25 mouse cellular contexts compared by ENCODE assay signal in genomic region chr1:134230638-134231228, GRCm38 (mm10). TPM values are rescaled to one million over a fixed set of nuclear protein-coding genes. Genes with fewer than 3 reads are reported as not detected.
DNase-seq lines count a peak whose midpoint lies in the region; ATAC-seq and TF ChIP-seq lines count a peak whose summit lies in the region.
"Had no signal": no experiment of that assay in that cellular context is flagged by ENCODE, and none has a peak within 500 bp of the region (broad histone marks: within the 10 kb centered on the region; RNA-seq: fewer than 3 reads in every experiment).

No protein-coding gene starts in this region.

- dilution Hi-C loops in CH12.LX (cut with MboI; ENCODE audit: extremely low pct_ligation_motif_present, extremely low pct_unique_long_range_greater_than_20kb, low sequenced_read_pairs): no loop called here

- H3K27ac ChIP-seq in hindbrain, postnatal 0 days: peak overlapping the region; percentile 4
- H3K27ac ChIP-seq in hindbrain, embryonic 16.5 days (ENCODE audit: low read depth, low read length): no peak overlapping the region
- no peak overlapping the region for H3K27ac ChIP-seq in CH12.LX (ENCODE audit: insufficient read depth, low read depth)
- H3K27ac ChIP-seq: forebrain, embryonic 12.5 days; hindbrain, embryonic 13.5 days; intestine, embryonic 15.5 days; limb, embryonic 13.5 days; liver, embryonic 13.5 days; lung, embryonic 15.5 days had no signal

- in situ Hi-C loops in CH12.LX (cut with MboI; ENCODE audit: low pct_ligation_motif_present, low pct_unique_long_range_greater_than_20kb, low sequenced_read_pairs): loop anchor here (5.0 kb wide), 1 partner anchor 33 kb away; no protein-coding TSS in a partner anchor

- TF ChIP-seq CTCF in hindbrain, postnatal 0 days (IDR thresholded peaks at IDR 0.05; ENCODE audit: low read depth): no peak
- no peak for TF ChIP-seq CTCF in CH12.LX (conservative IDR thresholded peaks at IDR 0.05 in 1 of 2, IDR thresholded peaks at IDR 0.05 in 1 of 2; ENCODE audit: low read depth in 2 of 2, low read length in 2 of 2)

- H3K79me2 ChIP-seq in CH12.LX (replicated peaks; ENCODE audit: control insufficient read depth, extremely low read depth, insufficient read depth, poor library complexity, severe bottlenecking): no peaks in the 10 kb centered on the region

- no peak overlapping the region for H3K4me3 ChIP-seq in hindbrain, postnatal 0 days (ENCODE audit: low read length)
- no peak overlapping the region for H3K4me3 ChIP-seq in hindbrain, embryonic 16.5 days (ENCODE audit: low read length)
- no peak overlapping the region for H3K4me3 ChIP-seq in CH12.LX (replicated peaks in 1 of 3; ENCODE audit: low read depth in 2 of 3, low read length in 2 of 3, poor library complexity in 1 of 3)
- H3K4me3 ChIP-seq: forebrain, embryonic 12.5 days; hindbrain, embryonic 13.5 days; intestine, embryonic 15.5 days; limb, embryonic 13.5 days; liver, embryonic 13.5 days; lung, embryonic 15.5 days had no signal

- H3K4me2 ChIP-seq in hindbrain, postnatal 0 days (ENCODE audit: low read depth, low read length): no peak overlapping the region
- H3K4me2 ChIP-seq in hindbrain, embryonic 16.5 days (ENCODE audit: low read length): no peak overlapping the region
- H3K4me2 ChIP-seq in CH12.LX (ENCODE audit: insufficient read depth, low read depth, poor library complexity, severe bottlenecking): no peak overlapping the region
- H3K4me2 ChIP-seq: forebrain, embryonic 12.5 days; hindbrain, embryonic 13.5 days; intestine, embryonic 15.5 days; limb, embryonic 13.5 days; liver, embryonic 13.5 days; lung, embryonic 15.5 days had no signal

- no peaks in the 10 kb centered on the region for H3K36me3 ChIP-seq in hindbrain, postnatal 0 days (ENCODE audit: insufficient read depth, low read length)
- no peaks in the 10 kb centered on the region for H3K36me3 ChIP-seq in hindbrain, embryonic 16.5 days (ENCODE audit: control insufficient read depth, insufficient read depth, low read length)
- H3K36me3 ChIP-seq in CH12.LX (replicated peaks in 1 of 2; ENCODE audit: control insufficient read depth in 1 of 2, insufficient read depth in 1 of 2, low read length in 1 of 2): no peaks in the 10 kb centered on the region
- H3K36me3 ChIP-seq: forebrain, embryonic 12.5 days; hindbrain, embryonic 13.5 days; intestine, embryonic 15.5 days; limb, embryonic 13.5 days; liver, embryonic 13.5 days; lung, embryonic 15.5 days had no signal

- H3K27me3 ChIP-seq in hindbrain, postnatal 0 days (ENCODE audit: insufficient read depth, low read length): no peaks in the 10 kb centered on the region
- H3K27me3 ChIP-seq in hindbrain, embryonic 16.5 days (replicated peaks; ENCODE audit: control insufficient read depth, insufficient read depth, low read length): no peaks in the 10 kb centered on the region
- peaks cover 3% of the 10 kb centered on the region for H3K27me3 ChIP-seq in CH12.LX (replicated peaks)

- 83% methylated on average over 10 of the region's 10 CpGs for WGBS in hindbrain, postnatal 0 days
- 87% methylated on average over 10 of the region's 10 CpGs for WGBS in hindbrain, embryonic 16.5 days

- no peak for TF ChIP-seq EP300 in CH12.LX (IDR thresholded peaks at IDR 0.05; ENCODE audit: low read length)

- H3K9ac ChIP-seq in hindbrain, postnatal 0 days (replicated peaks; ENCODE audit: low read length): no peak overlapping the region
- H3K9ac ChIP-seq in hindbrain, embryonic 16.5 days (ENCODE audit: low read depth, low read length): no peak overlapping the region
- H3K9ac ChIP-seq in CH12.LX (ENCODE audit: insufficient read depth, low read depth): no peak overlapping the region
- H3K9ac ChIP-seq: forebrain, embryonic 12.5 days; hindbrain, embryonic 13.5 days; intestine, embryonic 15.5 days; limb, embryonic 13.5 days; liver, embryonic 13.5 days; lung, embryonic 15.5 days had no signal

- DNase-seq in adrenal gland, postnatal 10 days: peak; percentile 56
- DNase-seq in adrenal gland, postnatal 4 days (ENCODE audit: low spot score in 2 of 2): no peak
- DNase-seq in heart, adult 11 months: peak; percentile 80
- no peak for DNase-seq in heart, postnatal 4 days
- no peak for DNase-seq in hindbrain, postnatal 0 days (ENCODE audit: low spot score)
- no peak for DNase-seq in CH12.LX (ENCODE audit: extremely low read depth)
- no peak for DNase-seq in right cerebral cortex, postnatal 4 days
- DNase-seq: kidney, adult 9 months; kidney, postnatal 4 days; liver, embryonic 13.5 days; lung, postnatal 4 days; thymus, postnatal 25 days had no signal

- ATAC-seq in hindbrain, postnatal 0 days: no peak
- no peak for ATAC-seq in hindbrain, embryonic 16.5 days
- ATAC-seq: intestine, embryonic 15.5 days; midbrain, embryonic 16.5 days had no signal

- no peak for TF ChIP-seq RAD21 in CH12.LX (IDR thresholded peaks at IDR 0.05; ENCODE audit: low read depth, low read length)

- TF ChIP-seq POLR2A in CH12.LX (IDR thresholded peaks at IDR 0.05; ENCODE audit: low read depth, low read length): no peak

- peaks cover 36% of the 10 kb centered on the region for H3K4me1 ChIP-seq in hindbrain, postnatal 0 days (ENCODE audit: insufficient read depth, low read length)
- H3K4me1 ChIP-seq in hindbrain, embryonic 16.5 days (ENCODE audit: control insufficient read depth, insufficient read depth, low read depth, low read length): peaks cover 32% of the 10 kb centered on the region
- peaks cover 12 to 37% of the 10 kb centered on the region in 2 experiments for H3K4me1 ChIP-seq in CH12.LX (ENCODE audit: control insufficient read depth in 1 of 2, insufficient read depth in 2 of 2)

- H3K9me3 ChIP-seq in hindbrain, postnatal 0 days (ENCODE audit: low read length): no peaks in the 10 kb centered on the region
- no peaks in the 10 kb centered on the region for H3K9me3 ChIP-seq in hindbrain, embryonic 16.5 days (ENCODE audit: control insufficient read depth, low read length)
- no peaks in the 10 kb centered on the region for H3K9me3 ChIP-seq in CH12.LX (replicated peaks; ENCODE audit: low read length)
- H3K9me3 ChIP-seq: forebrain, embryonic 12.5 days; hindbrain, embryonic 13.5 days; intestine, embryonic 15.5 days; limb, embryonic 13.5 days; liver, embryonic 13.5 days; lung, embryonic 15.5 days had no signal

TF ChIP-seq in CH12.LX, 34 proteins besides CTCF, POLR2A, EP300 and RAD21:
- TF ChIP-seq BHLHE40 (IDR thresholded peaks at IDR 0.05; ENCODE audit: low read depth, low read length): no peak
- TF ChIP-seq USF1 (IDR thresholded peaks at IDR 0.05; ENCODE audit: low read depth, low read length): 0 out of 2 replicates have a peak, but pooled peaks have one; percentile 15

RNA-seq across cellular contexts. Expression of gene Adora1, which starts 4.5 kb away (rescaled TPM):
- total RNA-seq in adrenal gland, postnatal 10 days (2021): 10 to 100 TPM; 70.4 to 83.0 TPM
- 100 to 1,000 TPM in 1 of 2 experiments, 10 to 100 TPM in 1; 88.6 to 106 TPM for total RNA-seq in adrenal gland, postnatal 4 days (2021)
- total RNA-seq in heart, postnatal 4 days (2021): 1 to 10 TPM; 9.3 to 9.9 TPM
- total RNA-seq in hindbrain, postnatal 0 days (2014; rRNA removed): 51.1 and 54.2 TPM in 2 replicates
- 32.6 and 33.4 TPM in 2 replicates for polyA plus RNA-seq in hindbrain, postnatal 0 days (2015; fragmentation: Nextera tagmentation; extraction: Ambion mirVana)
- polyA plus RNA-seq in hindbrain, embryonic 16.5 days (2015; fragmentation: Nextera tagmentation; extraction: Ambion mirVana): 29.8 and 35.9 TPM in 2 replicates
- total RNA-seq in CH12.LX (2012; rRNA removed): not detected in 2 replicates
- total RNA-seq in CH12.LX (2014; rRNA removed): not detected in 2 replicates
- polyA plus RNA-seq in CH12.LX (2012; ENCODE audit: insufficient read length, low read depth): 0.10 and 0.20 TPM in 2 replicates
- total RNA-seq: common myeloid progenitor, adult 5-6 weeks; MEL had no signal

RNA-seq across cellular contexts. Expression of gene Mybph, which starts 37.5 kb away (rescaled TPM):
- 1 to 10 TPM; 4.2 to 5.0 TPM for total RNA-seq in adrenal gland, postnatal 10 days (2021)
- under 1 TPM; 0.34 to 0.84 TPM for total RNA-seq in adrenal gland, postnatal 4 days (2021)
- not detected for total RNA-seq in heart, postnatal 4 days (2021)
- not detected in 2 replicates for total RNA-seq in hindbrain, postnatal 0 days (2014; rRNA removed)
- 0.08 TPM in 1 of 2 replicates, not detected in the other for polyA plus RNA-seq in hindbrain, postnatal 0 days (2015; fragmentation: Nextera tagmentation; extraction: Ambion mirVana)
- polyA plus RNA-seq in hindbrain, embryonic 16.5 days (2015; fragmentation: Nextera tagmentation; extraction: Ambion mirVana): 0.09 and 3.2 TPM in 2 replicates
- total RNA-seq in CH12.LX (2012; rRNA removed) (0.25 TPM in 2 replicates), CH12.LX (2014; rRNA removed) (0.51 and 0.62 TPM in 2 replicates)
- 2.4 and 3.0 TPM in 2 replicates for polyA plus RNA-seq in CH12.LX (2012; ENCODE audit: insufficient read length, low read depth)
- total RNA-seq: common myeloid progenitor, adult 5-6 weeks; layer of hippocampus, postnatal 10 days; left cerebral cortex, postnatal 14 days; MEL had no signal

RNA-seq across cellular contexts. Expression of gene Chil1, which starts 48.8 kb away (rescaled TPM):
- total RNA-seq in adrenal gland, postnatal 10 days (2021): 1 to 10 TPM; 1.4 to 2.4 TPM
- 1 to 10 TPM in 1 of 2 experiments, under 1 TPM in 1; 0.81 to 3.4 TPM for total RNA-seq in adrenal gland, postnatal 4 days (2021)
- total RNA-seq in heart, postnatal 4 days (2021): under 1 TPM; 0.33 to 0.65 TPM
- 4.5 and 6.2 TPM in 2 replicates for total RNA-seq in hindbrain, postnatal 0 days (2014; rRNA removed)
- polyA plus RNA-seq in hindbrain, postnatal 0 days (2015; fragmentation: Nextera tagmentation; extraction: Ambion mirVana): 3.1 and 4.1 TPM in 2 replicates
- polyA plus RNA-seq in hindbrain, embryonic 16.5 days (2015; fragmentation: Nextera tagmentation; extraction: Ambion mirVana): 2.7 and 3.9 TPM in 2 replicates
- 1.5 and 1.7 TPM in 2 replicates for total RNA-seq in CH12.LX (2012; rRNA removed)
- 6.1 and 6.3 TPM in 2 replicates for total RNA-seq in CH12.LX (2014; rRNA removed)
- polyA plus RNA-seq in CH12.LX (2012; ENCODE audit: insufficient read length, low read depth): 6.7 and 10.2 TPM in 2 replicates
- total RNA-seq: MEL had no signal

RNA-seq across cellular contexts. Expression of gene Myog, which starts 59.1 kb away (rescaled TPM):
- 1 to 10 TPM; 2.0 to 9.6 TPM for total RNA-seq in adrenal gland, postnatal 10 days (2021)
- total RNA-seq in adrenal gland, postnatal 4 days (2021): 1 to 10 TPM; 1.8 to 3.4 TPM
- total RNA-seq in heart, postnatal 4 days (2021): under 1 TPM; 0.48 to 0.52 TPM
- 0.16 TPM in 1 of 2 replicates, not detected in the other for total RNA-seq in hindbrain, postnatal 0 days (2014; rRNA removed)
- not detected in 2 replicates for polyA plus RNA-seq in hindbrain, postnatal 0 days (2015; fragmentation: Nextera tagmentation; extraction: Ambion mirVana)
- 6.4 TPM in 1 of 2 replicates, not detected in the other for polyA plus RNA-seq in hindbrain, embryonic 16.5 days (2015; fragmentation: Nextera tagmentation; extraction: Ambion mirVana)
- total RNA-seq in CH12.LX (2012; rRNA removed) (not detected in 2 replicates), CH12.LX (2014; rRNA removed) (not detected in 2 replicates)
- not detected in 2 replicates for polyA plus RNA-seq in CH12.LX (2012; ENCODE audit: insufficient read length, low read depth)
- total RNA-seq: common myeloid progenitor, adult 5-6 weeks; heart, adult 8-10 months; layer of hippocampus, postnatal 10 days; left cerebral cortex, postnatal 14 days; MEL had no signal
- polyA plus RNA-seq: small intestine, adult 2 months had no signal

Comparison
In these comparisons a context has a peak if more than half of its experiments do, and no peak if none do; other contexts are left out.
1. DNase-seq: peak in adrenal gland, postnatal 10 days (single experiment) and heart, adult 11 months (single experiment); none in adrenal gland, postnatal 4 days (0 of 2), heart, postnatal 4 days (single experiment), hindbrain, postnatal 0 days (single experiment), CH12.LX (single experiment) and right cerebral cortex, postnatal 4 days (single experiment).
2. RNA of gene Adora1, which starts 4.5 kb away (total RNA-seq): 88.6 to 106 TPM in adrenal gland, postnatal 4 days, 70.4 to 83.0 TPM in adrenal gland, postnatal 10 days, 51.1 to 54.2 TPM in hindbrain, postnatal 0 days and 9.3 to 9.9 TPM in heart, postnatal 4 days; not detected in CH12.LX; every median in the first group is over 4 times any median in the second.